Mouse (Mus musculus) megakaryocyte, embryonic 14.5 days (primary cell): ENCODE measurements around the gene Lrrd1.
"Not testable (repeated sequence)": the region's sequence is repeated elsewhere in the genome, so short reads cannot be mapped to it uniquely, and the experiment has no call there.

Source experiments
- FLI1 ChIP-seq: IDR thresholded peaks from 2 replicates; pipeline ENCODE4 v1.6.1; 2012; ENCODE audit warnings: low read length, inconsistent platforms, mixed read lengths
- GATA1 ChIP-seq: IDR thresholded peaks from 3 replicates; pipeline ENCODE4 v1.6.1; 2012; ENCODE audit warnings: mixed read lengths, low read length, inconsistent platforms, borderline replicate concordance

DNA sequence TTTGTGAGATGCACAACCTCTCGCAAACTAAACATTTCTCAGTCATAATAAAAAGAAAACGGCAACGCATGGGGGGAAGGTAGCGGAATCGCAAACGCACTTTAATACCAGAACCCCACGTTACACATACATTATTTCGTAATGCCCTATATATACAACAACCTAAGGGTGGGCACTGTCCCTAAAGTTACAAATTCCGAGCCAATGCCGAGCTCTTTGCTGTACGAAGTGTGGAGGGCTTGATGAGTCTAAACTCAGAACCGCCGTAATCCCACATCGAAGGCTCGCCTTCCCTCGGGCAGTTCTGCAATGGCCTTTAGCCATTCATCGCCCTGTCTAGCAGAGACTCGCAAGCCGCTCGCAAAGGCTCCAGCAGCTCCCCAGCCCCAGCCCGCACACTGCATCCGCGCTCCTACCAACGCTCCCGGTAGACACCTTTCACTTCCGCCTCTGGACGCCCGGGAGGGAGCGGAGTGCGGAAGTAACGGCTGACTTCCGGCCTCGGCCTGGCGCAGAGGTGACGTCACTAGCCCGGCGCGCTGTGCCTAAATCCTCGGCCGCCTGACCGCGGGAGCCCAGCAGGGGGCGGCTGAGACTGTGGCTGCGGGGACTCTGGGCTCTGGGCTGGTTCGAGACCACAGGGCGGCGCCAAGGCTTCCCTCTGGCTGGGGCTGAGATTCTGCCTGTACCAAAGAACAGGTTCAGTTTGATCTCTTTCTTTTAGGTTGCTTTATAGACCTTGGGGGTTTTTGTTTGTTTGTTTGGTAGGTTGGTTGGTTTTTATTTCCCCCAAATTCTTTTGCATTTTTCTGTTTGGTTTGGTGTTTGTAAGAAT lies 48.7 kb downstream of the Lrrd1 start, which contains the start of gene Mterf1a:
- not testable (repeated sequence) for TF ChIP-seq GATA1, FLI1
